Mouse (Mus musculus): Measurements from ENCODE around the gene A930018P22Rik. TPM values are rescaled to one million over a fixed set of nuclear protein-coding genes. Genes with fewer than 3 reads are reported as not detected.
A peak's percentile ranks its signal among the peaks of the same experiment; 100 is the strongest.

The A930018P22Rik gene
- polyA plus RNA-seq, 1 experiment from 2014 or later: not detected

GRCm38 (mm10) chr2:104123540-104123939 is 971 bp downstream of the A930018P22Rik start:
- Histone ChIP-seq H3K4me1 (replicated peaks; ENCODE audit: control insufficient read depth, insufficient read depth, low read length) (peaks cover 26% of the 10 kb centered on the region), H3K9ac (ENCODE audit: low read length) (no peak overlapping the region), H3K9me3 (ENCODE audit: control insufficient read depth, low read length) (no peaks in the 10 kb centered on the region), H3K4me2 (ENCODE audit: low read length) (peak overlapping the region; percentile 94), H3K27me3 (replicated peaks; ENCODE audit: control insufficient read depth, insufficient read depth, low read length) (0 out of 2 replicates have a peak, but pooled peaks cover 4% of the 10 kb centered on the region), H3K4me3 (ENCODE audit: low read depth, low read length) (peak overlapping the region; percentile 69), H3K27ac (ENCODE audit: low read depth) (peak overlapping the region; percentile 62; the same call in 1 of the 2 replicates), H3K36me3 (ENCODE audit: control insufficient read depth, insufficient read depth, low read length) (no peaks in the 10 kb centered on the region)
- DNase-seq (ENCODE audit: low spot score) (no peak), ATAC-seq (replicated peaks; ENCODE audit: low FRiP score, low TSS enrichment, low read depth) (no peak)
- 44% methylated on average over 3 of the region's 3 CpGs for WGBS

- Histone ChIP-seq H3K4me2 (ENCODE audit: low read length) (no peak overlapping the region), H3K27ac (ENCODE audit: low read depth) (no peak overlapping the region), H3K9me3 (ENCODE audit: control insufficient read depth, low read length) (no peaks in the 10 kb centered on the region), H3K9ac (ENCODE audit: low read length) (no peak overlapping the region), H3K36me3 (ENCODE audit: control insufficient read depth, insufficient read depth, low read length) (no peaks in the 10 kb centered on the region), H3K4me3 (ENCODE audit: low read depth, low read length) (no peak overlapping the region), H3K27me3 (replicated peaks; ENCODE audit: control insufficient read depth, insufficient read depth, low read length) (0 out of 2 replicates have a peak, but pooled peaks cover 4% of the 10 kb centered on the region), H3K4me1 (replicated peaks; ENCODE audit: control insufficient read depth, insufficient read depth, low read length) (peaks cover 26% of the 10 kb centered on the region)
- ATAC-seq (replicated peaks; ENCODE audit: low FRiP score, low TSS enrichment, low read depth) (no peak), DNase-seq (ENCODE audit: low spot score) (no peak)
- 77% methylated on average over 5 of the region's 5 CpGs for WGBS
Observed at GRCm38 (mm10) chr2:104124071-104124470, 1.5 kb downstream of the A930018P22Rik start.

GRCm38 (mm10) chr2:104128803-104129531 is 6.4 kb downstream of the A930018P22Rik start:
- Histone ChIP-seq H3K9me3 (ENCODE audit: control insufficient read depth, low read length) (no peaks in the 10 kb centered on the region), H3K9ac (ENCODE audit: low read length) (no peak overlapping the region), H3K36me3 (ENCODE audit: control insufficient read depth, insufficient read depth, low read length) (no peaks in the 10 kb centered on the region), H3K4me2 (ENCODE audit: low read length) (no peak overlapping the region), H3K4me1 (replicated peaks; ENCODE audit: control insufficient read depth, insufficient read depth, low read length) (peaks cover 5% of the 10 kb centered on the region; the same call in 1 of the 2 replicates), H3K4me3 (ENCODE audit: low read depth, low read length) (no peak overlapping the region), H3K27ac (ENCODE audit: low read depth) (peak overlapping the region; percentile 41; the same call in 1 of the 2 replicates), H3K27me3 (replicated peaks; ENCODE audit: control insufficient read depth, insufficient read depth, low read length) (no peaks in the 10 kb centered on the region)
- ATAC-seq (replicated peaks; ENCODE audit: low FRiP score, low TSS enrichment, low read depth) (peak; percentile 56), DNase-seq (ENCODE audit: low spot score) (no peak)
- 74% methylated on average over 13 of the region's 13 CpGs for WGBS

- WGBS: 59% methylated on average over 6 of the region's 6 CpGs
- Histone ChIP-seq H3K4me1 (replicated peaks; ENCODE audit: control insufficient read depth, insufficient read depth, low read length) (peaks cover 7% of the 10 kb centered on the region; the same call in 1 of the 2 replicates), H3K27me3 (replicated peaks; ENCODE audit: control insufficient read depth, insufficient read depth, low read length) (no peaks in the 10 kb centered on the region), H3K4me3 (ENCODE audit: low read depth, low read length) (no peak overlapping the region), H3K36me3 (ENCODE audit: control insufficient read depth, insufficient read depth, low read length) (no peaks in the 10 kb centered on the region), H3K9me3 (ENCODE audit: control insufficient read depth, low read length) (no peaks in the 10 kb centered on the region), H3K4me2 (ENCODE audit: low read length) (no peak overlapping the region), H3K9ac (ENCODE audit: low read length) (no peak overlapping the region), H3K27ac (ENCODE audit: low read depth) (no peak overlapping the region)
- DNase-seq (ENCODE audit: low spot score) (no peak), ATAC-seq (replicated peaks; ENCODE audit: low FRiP score, low TSS enrichment, low read depth) (peak; percentile 33; the same call in 1 of the 2 replicates)
Observed at GRCm38 (mm10) chr2:104130165-104130564, 7.6 kb downstream of the A930018P22Rik start.

GRCm38 (mm10) chr2:104130969-104131368 is 8.4 kb downstream of the A930018P22Rik start:
- no peak overlapping the region for H3K4me2 ChIP-seq (ENCODE audit: low read length)

GRCm38 (mm10) chr2:104132266-104132859 is 9.8 kb downstream of the A930018P22Rik start:
- no peaks in the 10 kb centered on the region for H3K9me3 ChIP-seq (ENCODE audit: control insufficient read depth, low read length)
- H3K36me3 ChIP-seq (ENCODE audit: control insufficient read depth, insufficient read depth, low read length): no peaks in the 10 kb centered on the region
- DNase-seq (ENCODE audit: low spot score) (no peak), ATAC-seq (replicated peaks; ENCODE audit: low FRiP score, low TSS enrichment, low read depth) (no peak)
- no peaks in the 10 kb centered on the region for H3K27me3 ChIP-seq (replicated peaks; ENCODE audit: control insufficient read depth, insufficient read depth, low read length)
- H3K4me1 ChIP-seq (replicated peaks; ENCODE audit: control insufficient read depth, insufficient read depth, low read length): peaks cover 7% of the 10 kb centered on the region; the same call in 1 of the 2 replicates
- H3K27ac ChIP-seq (ENCODE audit: low read depth): no peak overlapping the region
- WGBS: 75% methylated on average over 7 of the region's 7 CpGs
- no peak overlapping the region for H3K4me2 ChIP-seq (ENCODE audit: low read length)
- no peak overlapping the region for H3K9ac ChIP-seq (ENCODE audit: low read length)
- H3K4me3 ChIP-seq (ENCODE audit: low read depth, low read length): no peak overlapping the region

More at GRCm38 (mm10) chr2:104130969-104131368, 8.4 kb downstream of the A930018P22Rik start:
- DNase-seq (ENCODE audit: low spot score) (peak; percentile 67), ATAC-seq (replicated peaks; ENCODE audit: low FRiP score, low TSS enrichment, low read depth) (no peak)
- 66% methylated on average over 3 of the region's 3 CpGs for WGBS
- Histone ChIP-seq H3K27me3 (replicated peaks; ENCODE audit: control insufficient read depth, insufficient read depth, low read length) (no peaks in the 10 kb centered on the region), H3K4me3 (ENCODE audit: low read depth, low read length) (no peak overlapping the region), H3K4me1 (replicated peaks; ENCODE audit: control insufficient read depth, insufficient read depth, low read length) (peaks cover 7% of the 10 kb centered on the region; the same call in 1 of the 2 replicates), H3K9me3 (ENCODE audit: control insufficient read depth, low read length) (no peaks in the 10 kb centered on the region), H3K36me3 (ENCODE audit: control insufficient read depth, insufficient read depth, low read length) (no peaks in the 10 kb centered on the region), H3K27ac (ENCODE audit: low read depth) (no peak overlapping the region), H3K9ac (ENCODE audit: low read length) (no peak overlapping the region)

GRCm38 (mm10) chr2:104133042-104133810 is 10.7 kb downstream of the A930018P22Rik start:
- Histone ChIP-seq H3K4me1 (replicated peaks; ENCODE audit: control insufficient read depth, insufficient read depth, low read length) (peaks cover 5% of the 10 kb centered on the region; the same call in 1 of the 2 replicates), H3K9ac (ENCODE audit: low read length) (no peak overlapping the region), H3K27me3 (replicated peaks; ENCODE audit: control insufficient read depth, insufficient read depth, low read length) (no peaks in the 10 kb centered on the region), H3K4me3 (ENCODE audit: low read depth, low read length) (no peak overlapping the region), H3K9me3 (ENCODE audit: control insufficient read depth, low read length) (no peaks in the 10 kb centered on the region), H3K4me2 (ENCODE audit: low read length) (no peak overlapping the region), H3K36me3 (ENCODE audit: control insufficient read depth, insufficient read depth, low read length) (no peaks in the 10 kb centered on the region), H3K27ac (ENCODE audit: low read depth) (no peak overlapping the region)
- ATAC-seq (replicated peaks; ENCODE audit: low FRiP score, low TSS enrichment, low read depth) (no peak), DNase-seq (ENCODE audit: low spot score) (no peak)
- WGBS: 27% methylated on average over 12 of the region's 12 CpGs
